Mouse (Mus musculus): ENCODE measurements around the gene Plac9a. TPM values are rescaled to one million over a fixed set of nuclear protein-coding genes. Genes with fewer than 3 reads are reported as not detected.

Plac9a gene
- polyA plus RNA-seq, 1 experiment from 2014 or later, result not detected

- no peaks in the 10 kb centered on the region for H3K36me3 ChIP-seq (ENCODE audit: control insufficient read depth, insufficient read depth, low read length)
- no peak overlapping the region for H3K4me3 ChIP-seq (ENCODE audit: low read depth, low read length)
- 0 out of 2 replicates have a peak overlapping the region, but pooled peaks have one; percentile 27 for H3K4me2 ChIP-seq
- 28% methylated on average over 9 of the region's 9 CpGs for WGBS (ENCODE audit: insufficient replicate concordance)
- no peaks in the 10 kb centered on the region; the same call in 1 of the 2 replicates for H3K27me3 ChIP-seq (ENCODE audit: control insufficient read depth, insufficient read depth, low read length)
- ATAC-seq (replicated peaks; ENCODE audit: insufficient number of reproducible peaks, low FRiP score, low TSS enrichment), result no peak
- no peak overlapping the region for H3K27ac ChIP-seq (ENCODE audit: low read depth, low read length)
- peaks cover 5% of the 10 kb centered on the region; the same call in 1 of the 2 replicates for H3K4me1 ChIP-seq (ENCODE audit: control insufficient read depth, insufficient read depth, low read length)
- no peaks in the 10 kb centered on the region for H3K9me3 ChIP-seq (replicated peaks; ENCODE audit: control insufficient read depth, low read length)
- H3K9ac ChIP-seq (ENCODE audit: low read depth, low read length), result no peak overlapping the region
These were observed 55.2 kb downstream of the Plac9a start for GRCm38 (mm10) chr14:25847660-25848059.

- 78% methylated on average over 8 of the region's 8 CpGs for WGBS (ENCODE audit: insufficient replicate concordance)
- H3K27ac ChIP-seq (ENCODE audit: low read depth, low read length), result no peak overlapping the region
- H3K4me2 ChIP-seq, result no peak overlapping the region
- no peaks in the 10 kb centered on the region for H3K36me3 ChIP-seq (ENCODE audit: control insufficient read depth, insufficient read depth, low read length)
- peaks cover 5% of the 10 kb centered on the region; the same call in 1 of the 2 replicates for H3K4me1 ChIP-seq (ENCODE audit: control insufficient read depth, insufficient read depth, low read length)
- no peaks in the 10 kb centered on the region for H3K9me3 ChIP-seq (replicated peaks; ENCODE audit: control insufficient read depth, low read length)
- no peak overlapping the region for H3K9ac ChIP-seq (ENCODE audit: low read depth, low read length)
- H3K4me3 ChIP-seq (ENCODE audit: low read depth, low read length), result no peak overlapping the region
- no peak for ATAC-seq (replicated peaks; ENCODE audit: insufficient number of reproducible peaks, low FRiP score, low TSS enrichment)
- no peaks in the 10 kb centered on the region; the same call in 1 of the 2 replicates for H3K27me3 ChIP-seq (ENCODE audit: control insufficient read depth, insufficient read depth, low read length)
These were observed 56.4 kb downstream of the Plac9a start for GRCm38 (mm10) chr14:25846516-25846915.

- H3K27me3 ChIP-seq (ENCODE audit: control insufficient read depth, insufficient read depth, low read length), result no peaks in the 10 kb centered on the region; the same call in 1 of the 2 replicates
- H3K36me3 ChIP-seq (ENCODE audit: control insufficient read depth, insufficient read depth, low read length), result no peaks in the 10 kb centered on the region
- ATAC-seq (replicated peaks; ENCODE audit: insufficient number of reproducible peaks, low FRiP score, low TSS enrichment), result no peak
- H3K4me1 ChIP-seq (ENCODE audit: control insufficient read depth, insufficient read depth, low read length), result peaks cover 5% of the 10 kb centered on the region; the same call in 1 of the 2 replicates
- 87% methylated on average over 6 of the region's 6 CpGs for WGBS (ENCODE audit: insufficient replicate concordance)
- no peak overlapping the region for H3K27ac ChIP-seq (ENCODE audit: low read depth, low read length)
- no peak overlapping the region for H3K4me3 ChIP-seq (ENCODE audit: low read depth, low read length)
- no peaks in the 10 kb centered on the region for H3K9me3 ChIP-seq (replicated peaks; ENCODE audit: control insufficient read depth, low read length)
- H3K9ac ChIP-seq (ENCODE audit: low read depth, low read length), result no peak overlapping the region
- H3K4me2 ChIP-seq, result no peak overlapping the region
These were observed 57.0 kb downstream of the Plac9a start for GRCm38 (mm10) chr14:25845832-25846383.

- Histone ChIP-seq H3K4me3 (ENCODE audit: low read depth, low read length) (no peak overlapping the region), H3K27ac (ENCODE audit: low read depth, low read length) (no peak overlapping the region), H3K4me1 (ENCODE audit: control insufficient read depth, insufficient read depth, low read length) (peaks cover 5% of the 10 kb centered on the region; the same call in 1 of the 2 replicates), H3K27me3 (ENCODE audit: control insufficient read depth, insufficient read depth, low read length) (no peaks in the 10 kb centered on the region; the same call in 1 of the 2 replicates), H3K9me3 (replicated peaks; ENCODE audit: control insufficient read depth, low read length) (no peaks in the 10 kb centered on the region), H3K36me3 (ENCODE audit: control insufficient read depth, insufficient read depth, low read length) (no peaks in the 10 kb centered on the region), H3K9ac (ENCODE audit: low read depth, low read length) (no peak overlapping the region), H3K4me2 (no peak overlapping the region)
- 89% methylated on average over 4 of the region's 4 CpGs for WGBS (ENCODE audit: insufficient replicate concordance)
- ATAC-seq (replicated peaks; ENCODE audit: insufficient number of reproducible peaks, low FRiP score, low TSS enrichment), result no peak
These were observed 58.5 kb downstream of the Plac9a start for GRCm38 (mm10) chr14:25844372-25844771.

GRCm38 (mm10) chr14:25842688-25843003 lies 60.3 kb downstream of the Plac9a start:
- ATAC-seq (replicated peaks; ENCODE audit: insufficient number of reproducible peaks, low FRiP score, low TSS enrichment), result no peak
- 1% methylated on average over 12 of the region's 12 CpGs for WGBS (ENCODE audit: insufficient replicate concordance)
- Histone ChIP-seq H3K4me3 (ENCODE audit: low read depth, low read length) (peak overlapping the region; percentile 71), H3K27me3 (ENCODE audit: control insufficient read depth, insufficient read depth, low read length) (no peaks in the 10 kb centered on the region; the same call in 1 of the 2 replicates), H3K27ac (ENCODE audit: low read depth, low read length) (no peak overlapping the region), H3K9me3 (replicated peaks; ENCODE audit: control insufficient read depth, low read length) (no peaks in the 10 kb centered on the region), H3K36me3 (ENCODE audit: control insufficient read depth, insufficient read depth, low read length) (no peaks in the 10 kb centered on the region), H3K4me1 (ENCODE audit: control insufficient read depth, insufficient read depth, low read length) (peaks cover 4% of the 10 kb centered on the region; the same call in 1 of the 2 replicates), H3K9ac (ENCODE audit: low read depth, low read length) (peak overlapping the region; percentile 74), H3K4me2 (peak overlapping the region; percentile 90)

- peak within 1 kb of the TSS; percentile 74 for H3K9ac ChIP-seq (ENCODE audit: low read depth, low read length)
- WGBS (ENCODE audit: insufficient replicate concordance), result under 1% methylated on average over 54 of the region's 54 CpGs
- H3K4me2 ChIP-seq, result peak within 1 kb of the TSS; percentile 90
- no peaks in the 10 kb centered on the region; the same call in 1 of the 2 replicates for H3K27me3 ChIP-seq (ENCODE audit: control insufficient read depth, insufficient read depth, low read length)
- no peaks in the 10 kb centered on the region for H3K9me3 ChIP-seq (replicated peaks; ENCODE audit: control insufficient read depth, low read length)
- peak within 1 kb of the TSS; percentile 71 for H3K4me3 ChIP-seq (ENCODE audit: low read depth, low read length)
- no peaks in the 10 kb centered on the region; the same call in 1 of the 2 replicates for H3K4me1 ChIP-seq (ENCODE audit: control insufficient read depth, insufficient read depth, low read length)
- H3K27ac ChIP-seq (ENCODE audit: low read depth, low read length), result no peak within 1 kb of the TSS
- H3K36me3 ChIP-seq (ENCODE audit: control insufficient read depth, insufficient read depth, low read length), result no peaks in the 10 kb centered on the region
- peak; percentile 73 for ATAC-seq (replicated peaks; ENCODE audit: insufficient number of reproducible peaks, low FRiP score, low TSS enrichment)
These were observed 60.8 kb downstream of the Plac9a start, which contains the start of gene Anxa11 for GRCm38 (mm10) chr14:25841991-25842687. Gene Anxa11, plus strand, starts transcription at chr14:25842156.

- 1% methylated on average over 4 of the region's 4 CpGs for WGBS (ENCODE audit: insufficient replicate concordance)
- no peak for ATAC-seq (replicated peaks; ENCODE audit: insufficient number of reproducible peaks, low FRiP score, low TSS enrichment)
- H3K36me3 ChIP-seq (ENCODE audit: control insufficient read depth, insufficient read depth, low read length), result no peaks in the 10 kb centered on the region
- no peaks in the 10 kb centered on the region for H3K9me3 ChIP-seq (replicated peaks; ENCODE audit: control insufficient read depth, low read length)
- peak overlapping the region; percentile 90 for H3K4me2 ChIP-seq
- peak overlapping the region; percentile 71 for H3K4me3 ChIP-seq (ENCODE audit: low read depth, low read length)
- no peak overlapping the region for H3K9ac ChIP-seq (ENCODE audit: low read depth, low read length)
- H3K27ac ChIP-seq (ENCODE audit: low read depth, low read length), result no peak overlapping the region
- no peaks in the 10 kb centered on the region; the same call in 1 of the 2 replicates for H3K27me3 ChIP-seq (ENCODE audit: control insufficient read depth, insufficient read depth, low read length)
- no peaks in the 10 kb centered on the region for H3K4me1 ChIP-seq (ENCODE audit: control insufficient read depth, insufficient read depth, low read length)
These were observed 61.3 kb downstream of the Plac9a start for GRCm38 (mm10) chr14:25841579-25841978.

- Histone ChIP-seq H3K9me3 (replicated peaks; ENCODE audit: control insufficient read depth, low read length) (no peaks in the 10 kb centered on the region), H3K4me3 (ENCODE audit: low read depth, low read length) (no peak overlapping the region), H3K27me3 (ENCODE audit: control insufficient read depth, insufficient read depth, low read length) (no peaks in the 10 kb centered on the region; the same call in 1 of the 2 replicates), H3K4me2 (no peak overlapping the region), H3K36me3 (ENCODE audit: control insufficient read depth, insufficient read depth, low read length) (no peaks in the 10 kb centered on the region), H3K9ac (ENCODE audit: low read depth, low read length) (no peak overlapping the region), H3K27ac (ENCODE audit: low read depth, low read length) (no peak overlapping the region), H3K4me1 (ENCODE audit: control insufficient read depth, insufficient read depth, low read length) (no peaks in the 10 kb centered on the region)
- no peak for ATAC-seq (replicated peaks; ENCODE audit: insufficient number of reproducible peaks, low FRiP score, low TSS enrichment)
- 13% methylated on average over 7 of the region's 7 CpGs for WGBS (ENCODE audit: insufficient replicate concordance)
These were observed 61.9 kb downstream of the Plac9a start for GRCm38 (mm10) chr14:25840961-25841360.
